Mouse (Mus musculus): ENCODE results near the gene Syne1. TPM values are rescaled to one million over a fixed set of nuclear protein-coding genes. Genes with fewer than 3 reads are reported as not detected.

Gene Syne1
- polyA plus RNA-seq, 1 experiment from 2014 or later: 3.6 TPM

- TF ChIP-seq EP300 (optimal IDR thresholded peaks at IDR 0.05) (no peak), CTCF (IDR thresholded peaks at IDR 0.05; ENCODE audit: low read depth) (no peak)
- H3K4me1 ChIP-seq (replicated peaks; ENCODE audit: control insufficient read depth, insufficient read depth): no peaks in the 10 kb centered on the region
- no peak for ATAC-seq (ENCODE audit: low FRiP score, low TSS enrichment)
- DNase-seq (ENCODE audit: low spot score): no peak
- no peaks in the 10 kb centered on the region for H3K36me3 ChIP-seq (ENCODE audit: control insufficient read depth, insufficient read depth, low read length)
- H3K4me2 ChIP-seq (replicated peaks; ENCODE audit: low read depth): no peak overlapping the region
- H3K27ac ChIP-seq (replicated peaks): 0 out of 2 replicates have a peak overlapping the region, but pooled peaks have one; percentile 4
- H3K9me3 ChIP-seq (ENCODE audit: control insufficient read depth, low read length): no peaks in the 10 kb centered on the region
- whole genome bisulfite sequencing: 87% methylated on average over 2 of the region's 2 CpGs
- no peaks in the 10 kb centered on the region for H3K27me3 ChIP-seq (ENCODE audit: control insufficient read depth, insufficient read depth, low read length)
- no peak overlapping the region for H3K4me3 ChIP-seq (ENCODE audit: low read depth, low read length)
- no peak overlapping the region for H3K9ac ChIP-seq (ENCODE audit: low read length)
These were observed 39.8 kb upstream of the Syne1 start for GRCm38 (mm10) chr10:5591061-5591460.

DNA sequence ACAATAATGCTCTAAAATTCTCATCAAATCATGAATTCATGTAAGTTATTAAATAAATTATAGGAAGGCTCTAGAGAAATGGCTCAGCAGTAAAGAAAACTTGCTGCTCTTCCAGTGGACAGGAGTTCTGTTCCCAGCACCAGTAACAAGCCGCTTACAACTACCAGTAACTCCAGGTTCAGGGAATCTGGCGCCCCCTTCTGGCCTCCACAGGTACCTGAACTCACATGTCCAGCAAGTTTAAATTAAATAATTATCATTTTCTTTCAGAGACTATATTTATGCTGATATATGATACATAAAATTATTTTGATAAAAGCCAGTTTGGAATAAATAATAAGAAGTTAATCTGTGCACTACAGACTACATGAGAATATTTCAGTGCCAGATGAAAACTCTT is 22.0 kb upstream of the Syne1 start:
- no peak for TF ChIP-seq CTCF (IDR thresholded peaks at IDR 0.05; ENCODE audit: low read depth)
- no peak for TF ChIP-seq EP300 (optimal IDR thresholded peaks at IDR 0.05)
- H3K9me3 ChIP-seq (ENCODE audit: control insufficient read depth, low read length): no peaks in the 10 kb centered on the region
- H3K36me3 ChIP-seq (ENCODE audit: control insufficient read depth, insufficient read depth, low read length): no peaks in the 10 kb centered on the region
- H3K27ac ChIP-seq (replicated peaks): no peak overlapping the region
- 69% methylated on average over 2 of the region's 2 CpGs for WGBS
- H3K27me3 ChIP-seq (ENCODE audit: control insufficient read depth, insufficient read depth, low read length): no peaks in the 10 kb centered on the region
- no peak overlapping the region for H3K4me2 ChIP-seq (replicated peaks; ENCODE audit: low read depth)
- no peaks in the 10 kb centered on the region for H3K4me1 ChIP-seq (replicated peaks; ENCODE audit: control insufficient read depth, insufficient read depth)
- no peak for ATAC-seq (ENCODE audit: low FRiP score, low TSS enrichment)
- no peak overlapping the region for H3K4me3 ChIP-seq (ENCODE audit: low read depth, low read length)
- DNase-seq (ENCODE audit: low spot score): no peak
- H3K9ac ChIP-seq (ENCODE audit: low read length): no peak overlapping the region

- Histone ChIP-seq H3K9ac (ENCODE audit: low read length) (no peak overlapping the region), H3K36me3 (ENCODE audit: control insufficient read depth, insufficient read depth, low read length) (no peaks in the 10 kb centered on the region), H3K4me2 (replicated peaks; ENCODE audit: low read depth) (no peak overlapping the region), H3K27ac (replicated peaks) (no peak overlapping the region), H3K9me3 (ENCODE audit: control insufficient read depth, low read length) (no peaks in the 10 kb centered on the region), H3K4me1 (replicated peaks; ENCODE audit: control insufficient read depth, insufficient read depth) (no peaks in the 10 kb centered on the region), H3K4me3 (ENCODE audit: low read depth, low read length) (no peak overlapping the region), H3K27me3 (ENCODE audit: control insufficient read depth, insufficient read depth, low read length) (no peaks in the 10 kb centered on the region)
- no peak for TF ChIP-seq EP300 (optimal IDR thresholded peaks at IDR 0.05)
- no peak for TF ChIP-seq CTCF (IDR thresholded peaks at IDR 0.05; ENCODE audit: low read depth)
- ATAC-seq (ENCODE audit: low FRiP score, low TSS enrichment) (no peak), DNase-seq (ENCODE audit: low spot score) (no peak)
- 56% methylated on average over 5 of the region's 5 CpGs for WGBS
These were observed 20.1 kb upstream of the Syne1 start for GRCm38 (mm10) chr10:5571332-5571731.

DNA sequence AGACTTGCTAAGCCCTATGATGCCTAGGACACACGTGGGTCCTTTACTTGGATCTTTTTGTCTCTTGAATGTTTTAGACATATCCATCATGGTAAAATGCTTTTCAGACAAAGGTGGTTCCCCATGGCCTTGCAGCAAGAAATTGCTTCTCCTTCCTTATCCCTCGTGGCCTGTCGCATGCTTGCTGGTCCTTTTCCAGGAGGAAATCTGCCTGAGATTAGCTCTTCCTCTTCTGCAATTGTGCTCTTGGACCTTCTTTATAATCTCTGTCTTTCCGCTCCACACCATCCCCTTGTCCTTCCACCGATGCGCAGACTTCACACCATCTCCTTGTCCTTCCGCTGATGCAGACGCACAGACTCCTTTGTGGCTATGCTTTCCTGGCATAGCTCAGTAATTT is 18.8 kb upstream of the Syne1 start:
- ATAC-seq (ENCODE audit: low FRiP score, low TSS enrichment): no peak
- no peaks in the 10 kb centered on the region for H3K9me3 ChIP-seq (ENCODE audit: control insufficient read depth, low read length)
- H3K36me3 ChIP-seq (ENCODE audit: control insufficient read depth, insufficient read depth, low read length): no peaks in the 10 kb centered on the region
- no peaks in the 10 kb centered on the region for H3K27me3 ChIP-seq (ENCODE audit: control insufficient read depth, insufficient read depth, low read length)
- DNase-seq (ENCODE audit: low spot score): no peak
- H3K9ac ChIP-seq (ENCODE audit: low read length): no peak overlapping the region
- TF ChIP-seq CTCF (IDR thresholded peaks at IDR 0.05; ENCODE audit: low read depth) (no peak), EP300 (optimal IDR thresholded peaks at IDR 0.05) (no peak)
- no peaks in the 10 kb centered on the region for H3K4me1 ChIP-seq (replicated peaks; ENCODE audit: control insufficient read depth, insufficient read depth)
- H3K27ac ChIP-seq (replicated peaks): no peak overlapping the region
- H3K4me3 ChIP-seq (ENCODE audit: low read depth, low read length): no peak overlapping the region
- H3K4me2 ChIP-seq (replicated peaks; ENCODE audit: low read depth): no peak overlapping the region
- WGBS: 85% methylated on average over 8 of the region's 8 CpGs

- no peak for TF ChIP-seq EP300 (optimal IDR thresholded peaks at IDR 0.05)
- TF ChIP-seq CTCF (IDR thresholded peaks at IDR 0.05; ENCODE audit: low read depth): peak; percentile 38; the same call in 1 of the 2 replicates
- DNase-seq (ENCODE audit: low spot score) (no peak), ATAC-seq (ENCODE audit: low FRiP score, low TSS enrichment) (no peak)
- H3K27ac ChIP-seq (replicated peaks): no peak overlapping the region
- no peak overlapping the region for H3K4me2 ChIP-seq (replicated peaks; ENCODE audit: low read depth)
- no peaks in the 10 kb centered on the region for H3K27me3 ChIP-seq (ENCODE audit: control insufficient read depth, insufficient read depth, low read length)
- WGBS: 92% methylated on average over 4 of the region's 4 CpGs
- no peak overlapping the region for H3K4me3 ChIP-seq (ENCODE audit: low read depth, low read length)
- no peaks in the 10 kb centered on the region for H3K4me1 ChIP-seq (replicated peaks; ENCODE audit: control insufficient read depth, insufficient read depth)
- H3K36me3 ChIP-seq (ENCODE audit: control insufficient read depth, insufficient read depth, low read length): no peaks in the 10 kb centered on the region
- no peaks in the 10 kb centered on the region for H3K9me3 ChIP-seq (ENCODE audit: control insufficient read depth, low read length)
- H3K9ac ChIP-seq (ENCODE audit: low read length): no peak overlapping the region
These were observed 17.7 kb upstream of the Syne1 start for GRCm38 (mm10) chr10:5568991-5569390.

DNA sequence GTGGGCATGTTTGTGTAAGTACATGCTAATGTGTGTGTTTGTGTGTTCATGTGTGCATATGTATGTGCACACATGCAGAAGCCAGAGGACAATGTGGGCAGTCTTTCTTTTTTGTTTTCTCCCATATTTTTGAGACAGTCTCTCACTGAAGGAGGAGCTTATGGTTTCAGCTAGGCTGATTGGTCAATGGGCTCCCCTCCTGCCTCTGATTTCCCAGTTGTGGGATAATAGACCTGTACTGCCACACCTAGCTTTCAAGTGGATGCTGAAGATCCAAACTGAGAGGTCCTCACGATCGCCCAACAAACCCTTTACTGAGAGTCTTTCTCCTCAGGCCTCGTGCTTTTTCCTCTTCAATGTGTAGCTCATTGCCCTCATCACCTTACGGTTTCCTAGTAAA is 10.4 kb upstream of the Syne1 start:
- Histone ChIP-seq H3K36me3 (ENCODE audit: control insufficient read depth, insufficient read depth, low read length) (no peaks in the 10 kb centered on the region), H3K9ac (ENCODE audit: low read length) (no peak overlapping the region), H3K27me3 (ENCODE audit: control insufficient read depth, insufficient read depth, low read length) (no peaks in the 10 kb centered on the region), H3K4me3 (ENCODE audit: low read depth, low read length) (no peak overlapping the region), H3K4me2 (replicated peaks; ENCODE audit: low read depth) (no peak overlapping the region), H3K9me3 (ENCODE audit: control insufficient read depth, low read length) (no peaks in the 10 kb centered on the region), H3K27ac (replicated peaks) (no peak overlapping the region), H3K4me1 (replicated peaks; ENCODE audit: control insufficient read depth, insufficient read depth) (no peaks in the 10 kb centered on the region)
- 74% methylated on average over 4 of the region's 4 CpGs for WGBS
- DNase-seq (ENCODE audit: low spot score): no peak
- TF ChIP-seq CTCF (IDR thresholded peaks at IDR 0.05; ENCODE audit: low read depth) (no peak), EP300 (optimal IDR thresholded peaks at IDR 0.05) (no peak)
- no peak for ATAC-seq (ENCODE audit: low FRiP score, low TSS enrichment)
